Mouse (Mus musculus): ENCODE results near the gene Acox2.

DNA sequence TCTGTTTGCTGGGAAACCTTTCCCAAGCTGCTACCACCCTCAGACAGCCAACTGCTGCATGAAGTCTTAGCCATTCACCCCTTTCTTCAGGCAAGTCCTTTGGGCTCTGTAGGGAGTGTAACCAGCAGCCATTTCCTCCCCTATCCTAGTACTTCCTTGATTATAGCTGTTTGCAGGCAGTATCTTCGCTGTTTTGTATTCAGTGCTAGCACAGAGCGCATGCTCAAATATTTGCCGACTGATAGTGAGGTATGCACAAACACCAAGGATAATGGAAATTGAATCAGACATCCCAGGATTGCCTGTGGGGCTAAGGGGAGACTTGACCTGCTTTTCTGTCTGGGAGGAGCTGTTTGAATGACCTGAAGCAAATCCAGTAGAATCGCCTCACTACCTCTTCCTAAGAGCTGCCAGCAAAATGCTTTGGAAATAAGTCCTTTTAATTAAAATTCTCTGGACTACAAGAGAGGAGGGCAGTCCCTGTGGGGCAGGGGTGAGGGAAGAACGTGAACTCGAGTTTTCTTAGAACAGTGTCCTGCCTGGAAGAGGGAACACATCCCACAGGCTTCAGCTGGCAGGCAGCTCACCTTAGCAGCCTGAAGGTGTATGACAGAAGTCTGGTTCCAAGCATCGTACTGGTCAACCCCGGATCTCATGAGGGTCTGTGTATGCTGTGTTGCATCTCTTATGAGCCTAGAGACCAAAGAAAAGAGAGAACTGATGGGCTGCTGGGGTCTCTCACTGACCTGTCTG, 15.8 kb downstream of the Acox2 start:
- TF ChIP-seq GATA1 (IDR thresholded peaks at IDR 0.05; ENCODE audit: low read length) (no peak), TAL1 (IDR thresholded peaks at IDR 0.05; ENCODE audit: low read length) (no peak)
